Mouse (Mus musculus) R1 (cell line): ENCODE data around the gene Itprip.

ENCODE experiments used
- DNase-seq: peaks from one replicate; pipeline ENCODE4 v3.0.0-alpha.2; 2018; ENCODE audit warnings: low read depth, low spot score

The Itprip gene

GRCm38 (mm10) chr19:47919126-47919965 lies at the start of gene Itprip, which contains the start of gene Cfap43:
Itprip (minus strand) TSS chr19:47919299.
Cfap43 (minus strand) TSS chr19:47919287.
- peak; percentile 87 for DNase-seq

GRCm38 (mm10) chr19:47958181-47958580 lies 39.1 kb upstream of the Itprip start:
- DNase-seq: no peak

DNA sequence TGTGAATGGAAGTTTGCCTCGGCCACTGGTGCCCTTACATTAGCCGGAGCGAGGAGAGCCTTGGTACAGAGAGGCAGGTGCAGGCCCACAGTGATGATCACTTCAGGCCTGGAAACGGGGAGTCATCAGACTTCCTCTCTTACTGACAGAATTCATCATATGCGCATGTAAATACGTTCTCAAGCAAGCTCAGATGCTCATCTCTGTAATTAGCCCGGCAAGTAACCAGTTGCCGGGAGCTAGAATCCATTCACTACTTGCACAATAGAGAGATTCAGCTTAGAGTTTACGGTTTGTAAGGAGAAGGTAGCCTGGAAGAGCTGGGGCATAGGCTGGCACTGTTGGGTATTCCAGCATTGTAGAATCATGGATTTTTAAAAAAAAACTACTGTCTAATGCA lies 34.1 kb upstream of the Itprip start:
- DNase-seq: no peak

- DNase-seq: no peak
Observed at GRCm38 (mm10) chr19:47950946-47951345, 31.8 kb upstream of the Itprip start.

GRCm38 (mm10) chr19:47946821-47947465 lies 27.8 kb upstream of the Itprip start:
- no peak for DNase-seq

DNA sequence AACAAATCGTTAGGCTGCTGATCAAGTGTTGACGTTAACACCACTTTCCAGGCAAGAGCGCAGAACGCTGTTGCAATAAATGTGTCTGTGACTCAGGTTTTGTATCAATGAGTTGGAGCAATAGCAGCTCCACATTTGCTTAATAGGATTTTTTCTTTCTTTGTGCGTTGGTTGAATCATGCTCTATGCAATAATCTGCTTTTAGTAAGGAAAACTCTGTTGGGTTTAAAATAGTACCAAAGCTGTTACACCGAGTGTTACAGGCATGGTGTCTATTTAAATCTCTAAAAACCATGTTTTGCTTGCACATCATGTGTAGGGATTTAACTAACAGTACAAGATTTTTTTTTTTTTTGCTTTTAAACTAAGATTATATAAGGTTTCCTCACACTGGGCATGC lies 20.3 kb upstream of the Itprip start:
- no peak for DNase-seq

DNA sequence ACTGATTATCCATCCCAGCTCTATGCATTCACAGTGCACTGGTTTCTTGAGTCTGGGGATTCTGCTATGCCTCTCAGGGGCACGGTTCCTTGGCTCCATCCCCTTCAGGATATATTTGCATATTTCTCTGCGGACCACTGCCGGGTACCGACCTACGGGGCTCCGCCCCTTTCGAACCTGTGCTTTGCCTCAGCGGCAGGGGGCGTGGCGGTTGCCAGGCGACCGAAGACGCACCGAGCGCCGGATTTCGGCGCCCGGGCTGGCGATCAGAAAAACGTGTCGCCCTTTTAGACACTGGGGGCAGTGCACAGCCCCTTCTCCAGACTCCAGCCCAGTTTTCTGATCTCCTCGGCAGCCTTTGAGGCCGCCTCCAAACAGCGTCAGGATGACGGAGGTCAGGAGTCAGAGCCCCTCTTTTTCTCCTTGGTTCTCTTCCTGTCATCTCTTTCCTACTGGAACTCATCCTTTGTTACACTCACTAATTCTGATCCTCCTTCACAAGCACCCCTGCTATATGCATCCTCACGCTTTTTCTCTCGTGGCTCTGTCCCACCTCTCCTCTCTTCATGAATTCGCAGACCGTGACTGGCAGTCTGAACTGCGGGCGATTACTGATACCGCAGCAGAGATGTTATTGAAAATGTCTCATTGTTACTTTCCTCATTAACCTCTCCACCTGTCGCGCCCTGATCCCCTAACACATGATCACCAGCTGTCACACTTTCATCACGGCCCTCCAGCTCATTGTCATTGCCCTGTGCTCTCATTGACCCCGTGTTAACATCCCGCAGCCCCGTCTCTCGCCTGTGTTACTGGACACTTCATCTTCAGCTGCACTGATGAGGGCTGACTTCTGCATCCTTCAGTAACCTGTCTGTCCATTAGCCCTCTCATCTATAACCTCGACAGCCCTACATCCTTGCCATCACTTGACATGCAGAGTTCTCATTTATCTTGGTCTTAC lies 18.6 kb upstream of the Itprip start, which contains the start of gene Cfap58:
Gene Cfap58 (plus strand): TSS at position 233 of the 964 bp plus-strand sequence.
- peak; percentile 86 for DNase-seq

DNA sequence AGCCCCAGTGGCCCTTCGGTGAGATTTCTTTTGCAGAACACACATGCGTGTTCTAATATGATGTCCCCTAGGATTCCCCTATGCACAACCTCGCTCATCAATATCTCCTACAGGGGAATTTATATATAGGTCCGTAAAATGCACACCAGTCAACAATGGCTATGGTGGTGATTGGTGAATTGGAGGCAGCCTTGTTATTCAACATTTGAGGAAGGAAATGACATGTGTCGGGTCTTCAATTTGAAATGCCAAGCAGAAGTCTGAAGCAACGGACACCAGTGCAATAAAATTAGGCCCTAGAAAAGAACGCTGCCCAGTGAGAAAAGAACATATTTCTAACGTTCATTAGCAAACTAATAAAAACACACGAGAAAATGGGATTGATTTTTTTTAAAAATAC lies 17.8 kb upstream of the Itprip start:
- no peak for DNase-seq

DNA sequence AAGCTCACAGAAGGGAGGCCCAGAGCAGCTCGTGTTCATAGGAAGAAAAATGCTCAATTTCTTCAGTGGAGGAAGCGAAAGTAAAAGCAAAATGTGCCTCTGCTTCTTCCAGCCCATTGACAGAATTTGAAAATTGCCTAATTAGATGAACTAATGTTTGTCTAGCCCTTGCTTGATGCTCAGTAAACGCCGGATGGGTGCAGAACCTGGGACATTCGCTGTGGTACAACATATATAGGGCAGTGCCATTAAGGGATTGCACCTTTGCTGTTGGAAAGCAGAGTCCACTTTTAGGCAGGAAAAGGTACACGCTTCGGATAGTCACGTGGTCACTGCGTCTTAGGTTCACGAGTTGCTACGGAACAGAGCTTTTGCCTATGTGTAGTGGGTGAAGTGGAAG lies 17.4 kb upstream of the Itprip start:
- no peak for DNase-seq

- DNase-seq: no peak
Observed at GRCm38 (mm10) chr19:47935530-47935929, 16.4 kb upstream of the Itprip start.

- DNase-seq: peak; percentile 61
Observed at GRCm38 (mm10) chr19:47934636-47935238, 15.6 kb upstream of the Itprip start.

DNA sequence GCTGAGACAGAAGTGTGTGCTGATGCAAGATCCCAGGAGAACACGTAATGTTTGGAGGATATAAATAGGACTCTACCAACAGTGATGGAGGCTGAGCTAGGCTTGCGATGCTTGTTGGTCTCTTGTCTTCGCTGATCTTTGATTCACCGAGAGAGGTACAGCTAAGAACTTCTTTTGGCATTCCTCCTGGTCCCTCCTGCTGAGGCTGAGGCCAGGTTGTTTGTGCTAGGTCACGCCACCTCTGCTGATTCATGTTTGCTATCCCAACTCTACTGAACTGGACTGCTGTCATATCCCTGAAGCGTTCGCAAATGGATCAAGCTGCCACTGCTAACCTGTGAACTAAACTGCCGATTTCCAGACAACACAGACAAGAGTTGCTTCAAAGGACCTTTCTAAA lies 15.0 kb upstream of the Itprip start:
- peak; percentile 49 for DNase-seq

GRCm38 (mm10) chr19:47931982-47932638 lies 13.0 kb upstream of the Itprip start:
- peak; percentile 57 for DNase-seq

DNA sequence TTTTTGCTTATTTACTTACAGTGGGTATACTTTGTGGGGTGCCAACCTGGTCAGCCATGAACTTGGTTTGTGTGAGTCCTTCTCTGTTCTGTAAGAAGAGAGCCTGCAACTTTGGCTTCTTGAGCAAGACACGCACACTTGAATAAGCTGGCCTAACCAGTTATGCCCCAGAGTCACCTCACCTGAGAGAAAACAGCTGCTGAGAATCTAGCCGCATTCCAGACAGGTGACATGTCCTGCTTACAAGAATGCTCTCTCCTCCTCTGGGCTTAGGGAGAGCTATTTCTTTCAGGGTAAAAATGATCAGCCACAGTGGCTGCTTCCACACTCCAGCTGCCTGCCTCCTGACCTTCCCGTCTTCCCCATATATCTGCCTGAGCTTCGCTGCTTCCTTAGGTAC lies 9.9 kb upstream of the Itprip start:
- no peak for DNase-seq

DNA sequence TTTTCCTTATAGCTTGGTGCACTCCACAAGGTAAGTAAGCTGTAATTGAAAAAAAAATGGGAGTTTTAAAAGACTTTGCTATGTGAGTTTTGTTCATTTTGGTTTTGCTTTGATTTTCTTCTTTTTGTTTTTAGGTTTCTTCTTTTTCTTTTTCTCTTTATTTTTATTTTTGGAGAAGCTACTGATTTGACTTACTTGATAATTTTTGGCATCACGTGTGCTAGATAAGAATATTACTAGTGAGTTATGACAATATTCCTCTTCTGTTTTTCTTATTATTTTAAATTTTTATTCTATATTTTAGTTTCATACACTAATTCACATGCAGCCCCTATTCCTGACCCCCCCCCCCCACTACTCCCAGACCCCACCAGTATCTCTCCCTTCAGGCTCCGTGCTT lies 7.9 kb upstream of the Itprip start:
- no peak for DNase-seq

- no peak for DNase-seq
Observed at GRCm38 (mm10) chr19:47925819-47926218, 6.7 kb upstream of the Itprip start.

GRCm38 (mm10) chr19:47919966-47920375 lies 872 bp upstream of the Itprip start:
- no peak for DNase-seq

- peak; percentile 31 for DNase-seq
Observed at GRCm38 (mm10) chr19:47918455-47919101, 521 bp downstream of the Itprip start.

DNA sequence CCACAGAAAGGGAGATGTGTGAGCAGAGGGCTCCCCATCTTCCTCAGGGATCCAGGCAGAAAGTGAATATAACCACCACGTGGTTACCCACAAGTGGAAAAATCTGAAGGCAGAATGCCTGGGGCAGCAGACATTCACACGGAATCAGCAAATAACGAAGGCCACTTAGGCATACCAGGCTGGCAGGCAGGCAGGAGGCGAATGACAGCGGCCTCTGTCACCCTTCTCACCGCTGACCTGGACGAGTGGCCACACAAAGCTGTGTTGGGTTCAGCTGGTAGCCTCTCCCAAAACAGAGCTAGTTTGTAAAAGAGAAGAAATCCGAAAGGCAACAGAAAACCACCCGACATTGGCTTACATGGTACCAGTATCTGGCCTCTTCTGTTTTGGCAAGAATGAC lies 1.1 kb downstream of the Itprip start:
- no peak for DNase-seq

DNA sequence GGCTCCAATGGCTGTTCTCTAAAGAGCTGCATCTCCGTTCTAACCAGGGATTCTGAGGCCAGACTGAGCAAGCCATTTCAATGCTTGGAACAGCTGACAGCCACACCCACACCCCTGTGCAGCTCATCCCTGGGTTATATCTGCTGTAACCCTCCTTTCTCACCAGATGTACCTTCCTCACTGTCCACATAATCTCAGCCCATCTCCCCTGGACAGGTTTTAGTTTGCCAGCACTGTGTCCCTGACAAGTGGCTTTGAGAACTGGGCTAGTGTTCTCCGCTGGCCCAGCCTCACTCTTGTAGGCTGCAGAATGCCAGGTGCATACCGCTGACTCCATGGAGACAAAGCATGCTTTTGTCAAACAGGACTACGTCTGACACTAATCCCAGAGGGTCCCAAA lies 1.7 kb downstream of the Itprip start:
- DNase-seq: no peak
